Mouse (Mus musculus) erythroblast, embryonic 14.5 days (primary cell): ENCODE measurements around the gene Ephb3.

Experiments used
- GATA1 ChIP-seq: IDR thresholded peaks from 2 replicates; pipeline ENCODE4 v1.6.1; 2012; ENCODE audit warnings: low read length, inconsistent platforms, mixed read lengths
- TAL1 ChIP-seq: IDR thresholded peaks from 3 replicates; pipeline ENCODE4 v1.6.1; 2012; ENCODE audit warnings: low read length, inconsistent platforms, mixed read lengths

GRCm38 (mm10) chr16:21271773-21272247 is 67.3 kb downstream of the Ephb3 start:
- TF ChIP-seq GATA1: no peak
- TF ChIP-seq TAL1: no peak
